Mouse (Mus musculus): ENCODE measurements at regions not wholly inside any gene's neighbourhood (a gene's known extent, or its start where the extent isn't known, plus 50 kb on each side); places are given as distances from the start of the nearest gene placed in this dataset.

DNA sequence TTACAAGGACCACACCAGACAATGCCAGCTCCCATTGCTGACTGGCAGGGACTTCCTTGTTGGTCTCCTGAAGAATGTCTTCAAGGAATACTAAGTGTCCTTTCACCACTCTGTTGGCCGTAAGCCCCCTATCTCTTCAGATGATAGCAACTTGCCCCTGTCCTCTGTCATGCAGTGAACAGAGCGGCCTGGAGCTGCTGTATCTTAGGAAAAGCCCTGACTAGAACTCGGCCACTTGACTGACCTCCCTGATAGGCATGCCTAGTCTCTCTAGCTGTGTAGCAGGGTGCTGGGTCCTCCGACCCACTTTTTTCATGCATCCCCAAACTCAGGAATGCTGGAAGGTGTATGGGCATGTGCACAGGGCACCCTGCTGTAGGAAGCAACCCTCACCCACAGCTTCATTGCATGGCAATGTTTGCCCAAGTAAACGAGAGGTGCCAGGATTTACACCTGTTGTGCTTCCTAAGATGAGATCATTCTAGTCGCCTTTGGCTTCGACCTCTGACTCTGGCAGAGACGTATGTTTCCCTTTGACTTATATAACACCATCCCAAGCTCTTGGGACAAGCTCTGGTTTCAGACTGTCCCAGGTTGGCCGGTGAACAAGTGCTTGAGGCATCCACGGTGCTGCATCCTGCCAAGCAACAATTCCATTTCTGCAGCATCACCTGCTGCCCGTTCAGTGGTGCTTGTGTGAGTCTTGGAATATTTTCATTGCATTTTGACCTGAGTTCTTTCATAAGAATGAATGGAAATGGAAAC is 145.1 kb downstream of the Zfp36l1 start:
- no peak overlapping the region for H3K4me3 ChIP-seq (ENCODE audit: low read length)
- 54% methylated on average over 11 of the region's 11 CpGs for WGBS

GRCm38 (mm10) chr12:79966621-79967490 is 146.0 kb downstream of the Zfp36l1 start:
- peak overlapping the region; percentile 17; the same call in 1 of the 2 replicates for H3K9ac ChIP-seq (ENCODE audit: low read length)
- peaks cover 58% of the 10 kb centered on the region for H3K4me1 ChIP-seq (ENCODE audit: control insufficient read depth, insufficient read depth, low read length)
- WGBS = 32% methylated on average over 12 of the region's 12 CpGs
- no peaks in the 10 kb centered on the region for H3K27me3 ChIP-seq (ENCODE audit: control insufficient read depth, insufficient read depth, low read length)
- no peaks in the 10 kb centered on the region for H3K36me3 ChIP-seq (ENCODE audit: control insufficient read depth, insufficient read depth)
- no peak overlapping the region for H3K4me2 ChIP-seq (ENCODE audit: low read depth, low read length)
- H3K9me3 ChIP-seq (replicated peaks; ENCODE audit: control insufficient read depth, low read length) = no peaks in the 10 kb centered on the region
- no peak overlapping the region for H3K4me3 ChIP-seq (ENCODE audit: low read length)
- ATAC-seq (replicated peaks; ENCODE audit: extremely low read depth, insufficient read depth, low FRiP score) = no peak
- H3K27ac ChIP-seq (ENCODE audit: low read length) = peak overlapping the region; percentile 85

More for the DNA sequence above, 145.1 kb downstream of the Zfp36l1 start:
- Histone ChIP-seq H3K4me1 (ENCODE audit: control insufficient read depth, insufficient read depth, low read length) (peaks cover 58% of the 10 kb centered on the region), H3K36me3 (ENCODE audit: control insufficient read depth, insufficient read depth) (no peaks in the 10 kb centered on the region), H3K27ac (ENCODE audit: low read length) (peak overlapping the region; percentile 60), H3K9me3 (replicated peaks; ENCODE audit: control insufficient read depth, low read length) (no peaks in the 10 kb centered on the region), H3K4me2 (ENCODE audit: low read depth, low read length) (no peak overlapping the region), H3K27me3 (ENCODE audit: control insufficient read depth, insufficient read depth, low read length) (no peaks in the 10 kb centered on the region), H3K9ac (ENCODE audit: low read length) (peak overlapping the region; percentile 41; the same call in 1 of the 2 replicates)
- ATAC-seq (replicated peaks; ENCODE audit: extremely low read depth, insufficient read depth, low FRiP score) = no peak

DNA sequence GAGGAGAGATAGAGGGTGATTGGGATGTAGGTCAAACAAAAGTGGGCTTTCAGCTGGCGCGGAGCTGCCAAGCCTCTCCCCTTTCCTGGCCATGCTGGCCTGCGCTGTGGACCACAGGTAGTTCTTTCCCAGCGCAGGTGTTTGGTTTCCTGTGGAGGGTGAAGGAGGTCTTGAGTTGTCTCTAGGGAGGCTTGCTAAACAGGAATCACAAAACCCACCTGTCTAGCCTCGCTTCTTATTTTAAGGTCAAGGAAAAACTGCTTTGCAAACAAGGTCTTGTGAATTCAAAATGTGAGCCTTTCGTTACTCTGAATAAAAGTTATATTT is 146.6 kb downstream of the Zfp36l1 start:
- no peak for ATAC-seq (replicated peaks; ENCODE audit: extremely low read depth, insufficient read depth, low FRiP score)
- Histone ChIP-seq H3K36me3 (ENCODE audit: control insufficient read depth, insufficient read depth) (no peaks in the 10 kb centered on the region), H3K9me3 (replicated peaks; ENCODE audit: control insufficient read depth, low read length) (no peaks in the 10 kb centered on the region), H3K4me2 (ENCODE audit: low read depth, low read length) (peak overlapping the region; percentile 74), H3K27me3 (ENCODE audit: control insufficient read depth, insufficient read depth, low read length) (no peaks in the 10 kb centered on the region), H3K27ac (ENCODE audit: low read length) (peak overlapping the region; percentile 85), H3K4me3 (ENCODE audit: low read length) (no peak overlapping the region), H3K9ac (ENCODE audit: low read length) (peak overlapping the region; percentile 79), H3K4me1 (ENCODE audit: control insufficient read depth, insufficient read depth, low read length) (peaks cover 55% of the 10 kb centered on the region)
- WGBS = 43% methylated on average over 6 of the region's 6 CpGs

DNA sequence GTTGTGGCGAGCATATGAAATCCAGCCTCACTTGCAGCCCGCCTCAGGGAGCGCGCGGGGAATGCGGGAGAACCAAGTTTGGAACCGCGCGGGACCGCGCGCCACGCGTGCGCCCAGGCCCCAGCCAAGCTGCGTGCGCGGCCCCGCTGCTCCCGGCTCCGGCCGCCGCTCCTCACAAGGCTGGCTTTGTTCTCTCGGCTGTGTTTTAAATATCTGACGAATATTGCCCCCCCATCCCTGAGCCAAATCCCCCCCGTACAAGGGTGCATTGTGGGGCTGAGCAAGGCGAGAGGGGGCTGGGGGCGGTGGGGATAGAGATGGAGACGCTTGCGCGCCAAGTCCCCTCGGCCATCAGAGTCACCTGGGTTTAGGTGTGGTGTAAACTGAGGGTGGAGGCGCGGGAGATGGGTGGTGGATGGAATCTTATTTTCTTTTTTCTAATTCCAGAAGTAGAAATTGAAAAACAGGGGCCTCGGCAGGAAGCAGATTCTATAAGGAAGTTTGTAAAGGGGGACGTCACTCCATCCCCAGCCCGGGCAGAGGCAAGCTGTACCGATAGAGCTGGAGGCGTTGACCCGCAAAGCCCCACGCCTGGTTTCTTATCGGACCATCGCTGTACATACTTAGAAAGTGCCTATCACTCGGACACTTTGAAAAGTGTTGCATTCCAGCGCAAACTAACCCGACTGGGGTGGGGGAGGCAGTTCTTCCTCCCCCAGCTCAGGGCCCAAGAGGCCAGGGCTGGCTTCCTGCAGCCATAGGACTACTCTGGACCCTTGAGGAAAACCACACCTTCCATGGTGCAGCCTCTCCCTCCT is 147.1 kb downstream of the Zfp36l1 start:
- H3K9me3 ChIP-seq (replicated peaks; ENCODE audit: control insufficient read depth, low read length) = no peaks in the 10 kb centered on the region
- peak overlapping the region; percentile 79 for H3K9ac ChIP-seq (ENCODE audit: low read length)
- H3K4me3 ChIP-seq (ENCODE audit: low read length) = peak overlapping the region; percentile 50
- 3% methylated on average over 46 of the region's 46 CpGs for WGBS
- H3K36me3 ChIP-seq (ENCODE audit: control insufficient read depth, insufficient read depth) = no peaks in the 10 kb centered on the region
- ATAC-seq (replicated peaks; ENCODE audit: extremely low read depth, insufficient read depth, low FRiP score) = peak; percentile 30; the same call in 1 of the 2 replicates
- H3K4me1 ChIP-seq (ENCODE audit: control insufficient read depth, insufficient read depth, low read length) = peaks cover 50% of the 10 kb centered on the region
- H3K27ac ChIP-seq (ENCODE audit: low read length) = peak overlapping the region; percentile 85
- no peaks in the 10 kb centered on the region for H3K27me3 ChIP-seq (ENCODE audit: control insufficient read depth, insufficient read depth, low read length)
- H3K4me2 ChIP-seq (ENCODE audit: low read depth, low read length) = peak overlapping the region; percentile 74

DNA sequence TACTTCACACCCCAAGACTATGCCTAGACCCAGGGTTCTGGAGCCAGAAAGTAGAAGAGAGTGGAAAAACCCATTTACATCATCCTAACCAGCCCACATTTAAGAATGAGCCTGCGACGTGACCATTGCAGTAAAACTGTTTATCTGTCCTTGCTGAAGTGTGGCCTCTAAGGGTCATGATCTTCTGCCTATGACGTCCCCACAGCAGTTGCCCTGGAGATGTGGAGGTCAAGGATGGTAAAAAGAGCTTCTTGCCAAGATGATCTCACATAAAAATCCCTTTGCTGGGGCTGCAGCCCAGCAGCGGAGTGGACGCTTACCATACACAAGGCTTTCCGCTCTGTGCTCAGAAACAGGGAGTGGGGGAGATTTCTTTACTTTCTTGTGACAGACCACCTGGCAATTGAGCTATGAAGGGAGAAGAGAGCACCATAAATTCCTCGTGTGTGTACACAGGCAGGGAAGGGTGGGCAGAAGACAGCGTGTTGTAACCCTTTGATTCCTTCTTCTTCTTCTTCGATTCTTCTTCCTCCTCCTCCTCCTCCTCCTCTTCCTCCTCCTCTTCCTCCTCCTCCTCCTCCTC is 149.3 kb downstream of the Zfp36l1 start:
- no peak overlapping the region for H3K27ac ChIP-seq (ENCODE audit: low read length)
- ATAC-seq (replicated peaks; ENCODE audit: extremely low read depth, insufficient read depth, low FRiP score) = no peak

DNA sequence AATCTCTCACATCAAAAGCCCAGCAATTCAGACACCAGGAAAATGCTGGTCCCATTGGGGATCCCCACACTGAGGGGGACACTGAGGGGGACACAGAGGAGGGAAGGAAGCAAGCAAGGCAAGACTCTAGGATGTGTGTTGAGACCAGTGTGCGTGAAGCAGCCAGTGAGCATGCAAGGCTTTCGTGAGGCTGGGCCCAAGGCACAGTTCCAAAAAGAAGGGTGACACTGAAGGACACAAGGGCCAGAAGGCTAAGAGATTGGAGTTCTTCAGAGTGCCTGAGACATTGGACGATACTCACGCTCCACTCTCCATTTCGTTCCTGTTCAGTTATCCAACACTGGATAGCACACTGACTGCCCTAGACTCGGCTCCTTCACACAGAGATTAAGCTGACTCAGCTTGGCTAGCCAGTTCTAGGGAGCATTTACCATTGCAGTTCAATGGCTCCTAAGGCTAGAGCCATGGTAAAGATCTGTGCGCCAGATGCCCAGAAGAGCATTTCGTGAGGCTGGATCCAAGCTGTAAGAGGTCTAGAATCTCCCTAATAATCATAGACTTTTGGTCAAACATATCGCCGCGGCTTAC is 150.1 kb downstream of the Zfp36l1 start:
- peaks cover 28% of the 10 kb centered on the region for H3K4me1 ChIP-seq (ENCODE audit: control insufficient read depth, insufficient read depth, low read length)
- no peak overlapping the region for H3K9ac ChIP-seq (ENCODE audit: low read length)
- no peaks in the 10 kb centered on the region for H3K27me3 ChIP-seq (ENCODE audit: control insufficient read depth, insufficient read depth, low read length)
- H3K4me3 ChIP-seq (ENCODE audit: low read length) = no peak overlapping the region
- no peaks in the 10 kb centered on the region for H3K36me3 ChIP-seq (ENCODE audit: control insufficient read depth, insufficient read depth)
- no peak overlapping the region for H3K27ac ChIP-seq (ENCODE audit: low read length)
- ATAC-seq (replicated peaks; ENCODE audit: extremely low read depth, insufficient read depth, low FRiP score) = no peak
- WGBS = 92% methylated on average over 11 of the region's 11 CpGs
- H3K4me2 ChIP-seq (ENCODE audit: low read depth, low read length) = no peak overlapping the region
- H3K9me3 ChIP-seq (replicated peaks; ENCODE audit: control insufficient read depth, low read length) = no peaks in the 10 kb centered on the region

More for the DNA sequence above, 149.3 kb downstream of the Zfp36l1 start:
- no peak overlapping the region for H3K4me2 ChIP-seq (ENCODE audit: low read depth, low read length)
- 64% methylated on average over 9 of the region's 9 CpGs for WGBS
- no peak overlapping the region for H3K9ac ChIP-seq (ENCODE audit: low read length)
- no peaks in the 10 kb centered on the region for H3K9me3 ChIP-seq (replicated peaks; ENCODE audit: control insufficient read depth, low read length)
- no peaks in the 10 kb centered on the region for H3K36me3 ChIP-seq (ENCODE audit: control insufficient read depth, insufficient read depth)
- no peaks in the 10 kb centered on the region for H3K27me3 ChIP-seq (ENCODE audit: control insufficient read depth, insufficient read depth, low read length)
- H3K4me3 ChIP-seq (ENCODE audit: low read length) = no peak overlapping the region
- H3K4me1 ChIP-seq (ENCODE audit: control insufficient read depth, insufficient read depth, low read length) = peaks cover 29% of the 10 kb centered on the region

DNA sequence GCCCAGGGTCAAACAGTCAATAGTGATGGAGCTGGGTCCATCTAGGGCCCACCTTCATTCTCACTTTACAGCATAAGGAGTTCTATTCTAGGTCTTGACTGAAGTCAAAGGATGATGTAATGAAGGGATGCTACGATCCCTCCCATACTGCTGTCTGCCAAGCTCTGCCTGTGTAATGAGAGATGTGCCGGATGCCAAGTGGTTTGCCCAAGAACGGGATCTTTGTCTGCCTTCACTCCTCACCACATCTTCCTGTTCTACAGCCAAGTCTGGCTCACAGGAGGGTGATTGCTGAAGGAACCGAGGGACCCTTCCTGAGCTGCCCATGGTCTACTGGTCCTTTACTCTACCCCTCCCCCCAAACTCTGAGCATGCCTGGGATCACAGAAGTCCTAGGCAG is 150.9 kb downstream of the Zfp36l1 start:
- H3K9me3 ChIP-seq (replicated peaks; ENCODE audit: control insufficient read depth, low read length) = no peaks in the 10 kb centered on the region
- no peak overlapping the region for H3K4me3 ChIP-seq (ENCODE audit: low read length)
- H3K9ac ChIP-seq (ENCODE audit: low read length) = no peak overlapping the region
- no peaks in the 10 kb centered on the region for H3K36me3 ChIP-seq (ENCODE audit: control insufficient read depth, insufficient read depth)
- no peak overlapping the region for H3K4me2 ChIP-seq (ENCODE audit: low read depth, low read length)
- no peak for ATAC-seq (replicated peaks; ENCODE audit: extremely low read depth, insufficient read depth, low FRiP score)
- 74% methylated on average over 4 of the region's 4 CpGs for WGBS
- H3K27me3 ChIP-seq (ENCODE audit: control insufficient read depth, insufficient read depth, low read length) = no peaks in the 10 kb centered on the region
- H3K27ac ChIP-seq (ENCODE audit: low read length) = no peak overlapping the region
- H3K4me1 ChIP-seq (ENCODE audit: control insufficient read depth, insufficient read depth, low read length) = peaks cover 20% of the 10 kb centered on the region

DNA sequence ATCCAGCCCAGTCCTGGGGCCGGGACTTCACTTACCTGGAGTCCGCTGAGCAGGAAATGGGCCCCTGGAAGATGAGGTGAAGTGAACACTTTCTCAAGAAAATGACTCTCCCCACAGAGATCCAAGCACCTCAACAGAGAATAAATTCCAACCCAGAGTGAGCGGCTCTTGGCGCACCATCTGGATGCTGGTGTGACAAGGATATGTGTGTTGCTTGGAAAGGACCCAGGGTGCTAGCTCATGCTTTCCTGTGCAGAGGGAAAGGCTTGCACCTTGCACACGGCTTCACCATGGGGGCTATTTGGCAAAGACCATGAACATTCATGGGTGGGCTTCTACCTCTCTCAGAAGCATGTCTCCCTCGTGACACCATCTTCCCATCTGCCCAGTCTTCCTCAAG is 151.7 kb downstream of the Zfp36l1 start:
- no peak overlapping the region for H3K4me3 ChIP-seq (ENCODE audit: low read length)
- peaks cover 13% of the 10 kb centered on the region for H3K4me1 ChIP-seq (ENCODE audit: control insufficient read depth, insufficient read depth, low read length)
- H3K27ac ChIP-seq (ENCODE audit: low read length) = no peak overlapping the region
- no peak for ATAC-seq (replicated peaks; ENCODE audit: extremely low read depth, insufficient read depth, low FRiP score)
- H3K36me3 ChIP-seq (ENCODE audit: control insufficient read depth, insufficient read depth) = no peaks in the 10 kb centered on the region
- 92% methylated on average over 6 of the region's 6 CpGs for WGBS
- H3K27me3 ChIP-seq (ENCODE audit: control insufficient read depth, insufficient read depth, low read length) = no peaks in the 10 kb centered on the region
- H3K9me3 ChIP-seq (replicated peaks; ENCODE audit: control insufficient read depth, low read length) = no peaks in the 10 kb centered on the region
- H3K4me2 ChIP-seq (ENCODE audit: low read depth, low read length) = no peak overlapping the region
- no peak overlapping the region for H3K9ac ChIP-seq (ENCODE audit: low read length)
